Mouse (Mus musculus) frontal cortex, adult 2 months (tissue): ENCODE results near the gene Fgf15. TPM values are rescaled to one million over a fixed set of nuclear protein-coding genes. Genes with fewer than 3 reads are reported as not detected.

Source experiments
- DNase-seq, 2 experiments: peaks; one replicate each; pipeline ENCODE4 v3.0.0; 2022; ENCODE audit warnings: low spot score in 1 of 2; ENCODE audit errors: extremely low spot score in 1 of 2
- polyA plus RNA-seq: library from polyadenylated mRNA; depleted of rRNA; stranded (reverse); fragments of >200 nt; gene quantifications from 2 replicates; pipeline ENCODE4 v1.2.3, GENCODE M21; 2012; rRNA removed

Fgf15 gene
- polyA plus RNA-seq, result not detected in 2 replicates

DNA sequence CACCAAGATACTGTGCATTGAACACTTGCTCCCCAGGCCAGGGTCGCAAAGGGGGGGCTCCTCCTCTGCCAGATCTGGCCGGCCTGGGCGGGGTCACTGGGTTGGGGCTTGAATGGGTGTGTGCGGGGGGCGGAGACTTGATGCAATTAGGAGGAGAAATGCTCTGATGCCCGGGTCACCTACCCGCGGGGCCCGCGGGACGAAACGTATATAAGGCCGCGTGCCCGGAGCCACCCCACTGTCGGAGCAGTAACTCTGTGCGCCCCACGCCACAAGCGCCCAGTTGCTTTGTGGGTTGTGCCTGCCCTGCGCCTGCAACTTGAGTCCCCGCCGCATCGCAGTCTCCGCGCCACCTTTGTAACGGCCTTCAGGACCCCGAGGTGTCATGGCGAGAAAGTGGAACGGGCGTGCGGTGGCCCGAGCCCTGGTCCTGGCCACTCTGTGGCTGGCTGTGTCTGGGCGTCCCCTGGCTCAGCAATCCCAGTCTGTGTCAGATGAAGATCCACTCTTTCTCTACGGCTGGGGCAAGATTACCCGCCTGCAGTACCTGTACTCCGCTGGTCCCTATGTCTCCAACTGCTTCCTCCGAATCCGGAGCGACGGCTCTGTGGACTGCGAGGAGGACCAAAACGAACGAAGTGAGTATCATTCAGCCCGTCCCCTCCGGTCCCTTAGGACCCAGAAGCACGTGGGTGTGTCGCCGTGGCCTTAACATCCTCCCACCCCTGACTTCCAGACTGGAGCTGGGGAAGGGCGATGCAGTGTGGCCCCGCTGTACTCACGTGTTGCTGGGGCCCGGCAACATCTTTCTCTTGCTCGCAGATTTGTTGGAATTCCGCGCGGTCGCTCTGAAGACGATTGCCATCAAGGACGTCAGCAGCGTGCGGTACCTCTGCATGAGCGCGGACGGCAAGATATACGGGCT lies at the start of gene Fgf15:
Fgf15 (plus strand) TSS at position 238 of the 925 bp plus-strand sequence.
- DNase-seq, result no peak

DNA sequence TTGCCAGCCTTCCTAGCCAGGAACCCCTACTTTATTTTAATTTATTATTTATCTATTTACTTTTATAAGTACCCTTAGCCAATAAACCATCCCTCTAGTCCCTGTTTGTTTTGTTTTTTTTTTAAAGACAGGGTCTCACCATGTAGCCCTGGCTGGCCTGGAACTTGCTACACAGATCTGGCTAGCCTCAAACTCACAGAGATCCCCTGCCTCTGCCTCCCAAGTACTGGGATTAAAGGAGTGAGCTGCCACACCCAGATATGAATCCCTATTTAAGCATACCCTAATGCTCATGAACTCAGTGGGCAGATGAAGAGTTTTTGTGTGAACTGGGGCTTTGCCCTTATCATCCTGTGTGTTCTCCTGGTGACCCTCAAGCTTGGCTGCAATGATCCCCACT lies 49.3 kb upstream of the Fgf15 start, which contains the start of gene Fgf4:
Fgf4 (plus strand) TSS at position 301 of the 400 bp plus-strand sequence.
- no peak for DNase-seq

DNA sequence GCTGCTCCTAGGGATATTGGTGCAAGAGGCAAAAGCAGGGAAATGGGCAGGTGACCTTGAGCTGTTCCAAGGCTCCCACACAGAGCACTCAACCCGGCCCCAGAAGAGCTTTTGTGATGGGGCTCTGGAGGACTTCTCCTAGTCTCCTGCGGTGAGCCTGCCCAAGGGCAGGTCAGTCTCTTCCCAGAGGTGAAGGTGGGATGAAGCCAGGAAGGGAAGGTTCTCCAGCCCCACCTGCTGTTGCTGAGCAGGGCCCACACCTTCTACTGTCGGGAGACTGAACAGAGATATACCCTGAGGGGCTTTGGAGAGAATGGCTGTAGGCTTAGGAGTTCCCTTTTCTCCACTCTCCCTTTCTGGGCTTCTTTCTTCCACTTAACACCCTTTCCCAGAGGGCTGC lies 45.0 kb upstream of the Fgf15 start:
- DNase-seq, result no peak

DNA sequence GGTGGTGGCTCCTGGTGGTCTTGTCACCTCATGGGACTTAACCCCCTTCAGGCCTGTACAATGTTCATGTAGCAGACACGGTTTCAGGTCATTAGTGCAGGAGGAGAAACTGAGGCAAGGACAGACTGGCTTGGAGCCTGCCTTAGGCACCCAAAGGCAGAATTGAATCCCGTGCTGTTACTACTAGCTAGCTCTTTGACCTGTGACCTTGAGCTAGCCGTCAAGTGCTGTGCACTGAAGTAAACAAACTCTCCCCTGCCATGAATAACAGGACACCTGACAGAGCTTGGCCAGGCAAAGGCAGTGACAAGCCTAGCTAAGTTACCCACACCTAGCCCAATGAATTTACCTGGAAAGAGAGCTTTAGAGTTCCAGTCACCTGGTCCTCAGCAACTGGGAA lies 41.4 kb upstream of the Fgf15 start:
- no peak for DNase-seq

DNA sequence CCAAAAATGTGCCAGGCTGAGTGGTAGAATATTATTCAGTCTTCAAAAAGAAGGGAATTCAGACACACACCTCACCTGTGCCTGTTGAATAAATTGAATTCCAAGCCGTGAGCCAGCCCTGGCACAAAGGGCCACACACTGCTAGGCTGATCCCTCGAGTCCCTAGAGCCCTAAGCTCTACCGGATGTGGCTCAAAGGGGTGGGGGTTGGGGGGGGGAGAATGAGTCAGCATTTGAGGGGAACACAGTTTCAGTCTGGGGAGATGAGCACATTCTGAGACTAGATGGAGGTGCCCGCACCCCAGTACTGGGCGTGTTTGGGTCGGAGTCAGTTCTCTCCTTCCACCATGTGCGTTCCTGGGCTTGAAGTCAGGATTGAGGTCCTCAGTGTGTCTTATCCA lies 39.2 kb upstream of the Fgf15 start:
- no peak for DNase-seq

DNA sequence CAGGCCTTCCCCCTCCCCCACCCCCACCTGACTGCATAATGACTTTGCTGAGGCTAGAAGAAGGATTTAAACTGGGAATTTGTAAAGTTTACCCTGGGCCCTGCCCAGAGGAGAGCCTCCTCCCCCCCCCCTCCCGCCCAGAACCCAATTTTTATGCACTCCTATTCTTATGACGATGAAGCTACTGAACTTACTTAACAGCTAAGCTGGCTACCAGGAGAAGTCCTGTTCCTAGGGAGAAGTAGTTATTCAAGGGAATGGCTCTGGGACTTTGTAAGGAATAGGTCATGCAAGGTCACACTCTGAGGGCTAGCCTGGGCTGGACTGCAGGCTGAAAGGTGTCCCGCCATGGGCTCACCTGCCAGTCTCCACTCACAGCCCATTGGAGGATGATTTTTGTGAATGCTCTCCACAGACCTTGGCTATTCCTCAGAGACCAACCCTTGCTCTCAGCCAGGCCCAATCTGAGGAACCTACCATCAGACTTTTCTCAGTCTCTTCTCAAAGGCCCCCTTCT lies 38.4 kb upstream of the Fgf15 start:
- DNase-seq, result no peak

DNA sequence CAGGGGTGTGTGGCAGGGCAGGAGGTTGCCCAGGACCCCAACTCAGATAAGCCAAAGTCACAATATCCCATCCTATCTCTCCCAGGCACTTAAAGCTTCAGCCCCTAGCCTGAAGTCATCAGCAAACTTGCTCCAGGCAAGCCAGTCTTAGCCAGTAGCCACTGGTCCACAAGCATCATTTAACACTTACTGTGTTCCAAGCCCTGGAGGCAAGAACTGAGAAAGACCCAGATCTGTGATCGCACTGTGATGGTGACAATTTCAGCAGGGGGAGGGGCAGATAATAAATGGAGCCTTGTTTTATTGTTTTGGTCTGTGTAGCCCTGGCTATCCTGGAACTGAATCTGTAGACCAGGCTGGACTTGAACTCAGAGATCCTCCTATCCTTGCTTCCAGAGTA lies 37.6 kb upstream of the Fgf15 start:
- DNase-seq, result no peak

DNA sequence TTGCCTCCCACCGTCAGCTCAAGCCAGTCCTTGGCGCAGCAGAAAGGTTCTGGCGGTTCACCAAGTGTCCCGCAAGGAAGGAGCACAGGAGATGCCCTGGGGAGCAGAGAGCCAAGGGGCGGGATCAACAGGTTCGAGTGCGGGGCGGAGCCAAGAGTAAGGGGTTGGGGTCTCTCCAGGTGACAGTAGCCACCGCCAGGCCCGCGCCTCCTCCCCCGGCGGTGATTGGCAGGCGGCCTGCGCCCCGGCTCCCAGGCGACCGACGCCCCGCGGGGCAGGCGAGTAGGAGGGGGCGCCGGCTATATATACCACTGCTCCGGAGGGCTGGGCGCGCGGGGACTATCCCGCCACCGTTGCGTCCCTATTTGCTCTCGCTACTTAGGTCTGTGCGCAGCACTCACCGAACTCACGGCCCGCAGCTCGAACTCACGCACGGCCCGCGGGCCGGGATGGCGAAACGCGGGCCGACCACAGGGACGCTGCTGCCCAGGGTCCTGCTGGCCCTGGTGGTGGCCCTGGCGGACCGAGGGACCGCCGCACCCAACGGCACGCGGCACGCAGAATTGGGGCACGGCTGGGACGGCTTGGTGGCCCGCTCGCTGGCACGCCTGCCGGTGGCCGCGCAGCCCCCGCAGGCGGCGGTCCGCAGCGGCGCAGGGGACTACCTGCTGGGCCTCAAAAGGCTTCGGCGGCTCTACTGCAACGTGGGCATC lies 35.1 kb upstream of the Fgf15 start:
- no peak for DNase-seq

DNA sequence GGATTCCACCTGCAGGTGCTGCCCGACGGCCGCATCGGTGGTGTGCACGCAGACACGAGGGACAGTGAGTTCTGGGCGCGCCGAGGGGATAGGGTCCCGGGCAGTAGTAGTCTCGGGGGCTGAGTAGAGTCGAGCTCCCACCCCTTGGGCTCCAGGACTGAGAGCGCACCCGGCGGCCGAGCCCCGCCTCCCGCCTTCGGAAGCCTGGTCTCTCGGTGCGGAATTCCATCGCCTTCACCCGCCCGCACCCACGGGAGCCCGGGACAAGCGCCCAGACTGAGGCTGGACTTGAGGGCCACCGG lies 34.6 kb upstream of the Fgf15 start:
- DNase-seq, result no peak

DNA sequence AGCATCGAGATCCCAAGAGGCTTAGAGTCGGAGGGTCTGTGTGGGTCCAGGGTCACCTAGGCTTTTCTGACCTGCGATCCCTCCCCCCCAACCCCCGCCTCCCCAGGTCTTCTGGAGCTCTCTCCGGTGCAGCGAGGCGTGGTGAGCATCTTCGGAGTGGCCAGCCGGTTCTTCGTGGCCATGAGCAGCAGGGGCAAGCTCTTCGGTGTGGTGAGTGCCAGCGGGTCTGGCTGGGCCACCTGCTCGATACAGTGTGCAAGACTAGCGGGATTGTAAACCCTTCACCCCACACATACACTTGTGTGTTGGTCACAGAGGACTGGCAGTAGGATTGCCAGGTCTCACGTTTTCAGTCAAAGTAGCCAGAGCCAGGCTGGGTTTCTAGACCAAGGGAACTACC lies 34.2 kb upstream of the Fgf15 start:
- no peak for DNase-seq

DNA sequence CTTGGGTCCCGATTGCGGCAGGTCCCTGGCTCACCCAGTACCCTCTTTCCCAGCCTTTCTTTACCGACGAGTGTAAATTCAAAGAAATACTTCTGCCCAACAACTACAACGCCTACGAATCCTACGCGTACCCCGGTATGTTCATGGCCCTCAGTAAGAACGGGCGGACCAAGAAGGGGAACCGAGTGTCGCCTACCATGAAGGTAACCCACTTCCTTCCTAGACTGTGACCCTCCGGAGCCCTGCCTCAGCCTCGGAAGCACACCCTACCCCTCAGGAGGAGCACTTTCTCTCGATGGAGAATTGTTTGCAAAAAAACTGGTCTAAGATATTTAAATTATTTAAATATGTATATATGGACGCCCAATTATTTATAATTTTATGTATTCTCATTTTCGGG lies 33.6 kb upstream of the Fgf15 start:
- no peak for DNase-seq

DNA sequence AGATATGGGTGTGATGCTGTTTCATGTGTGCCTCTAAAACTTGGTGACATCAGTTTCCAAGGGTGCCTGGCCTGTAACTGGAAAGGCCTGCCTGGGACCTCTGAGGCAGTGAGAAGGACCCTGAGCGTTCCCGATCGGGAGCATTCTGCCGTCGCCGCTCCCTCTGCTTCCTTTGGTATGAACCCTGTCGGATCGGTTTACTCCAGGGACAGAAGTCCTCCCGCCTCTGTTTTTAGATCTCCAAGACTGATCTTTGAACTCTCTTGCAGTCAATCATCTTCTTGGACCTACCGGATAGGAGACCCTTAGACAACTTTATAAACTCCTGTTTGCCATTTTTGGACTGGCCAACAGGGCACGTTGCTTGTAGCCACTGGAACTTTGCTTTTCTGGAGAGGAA lies 33.1 kb upstream of the Fgf15 start:
- DNase-seq, result no peak

DNA sequence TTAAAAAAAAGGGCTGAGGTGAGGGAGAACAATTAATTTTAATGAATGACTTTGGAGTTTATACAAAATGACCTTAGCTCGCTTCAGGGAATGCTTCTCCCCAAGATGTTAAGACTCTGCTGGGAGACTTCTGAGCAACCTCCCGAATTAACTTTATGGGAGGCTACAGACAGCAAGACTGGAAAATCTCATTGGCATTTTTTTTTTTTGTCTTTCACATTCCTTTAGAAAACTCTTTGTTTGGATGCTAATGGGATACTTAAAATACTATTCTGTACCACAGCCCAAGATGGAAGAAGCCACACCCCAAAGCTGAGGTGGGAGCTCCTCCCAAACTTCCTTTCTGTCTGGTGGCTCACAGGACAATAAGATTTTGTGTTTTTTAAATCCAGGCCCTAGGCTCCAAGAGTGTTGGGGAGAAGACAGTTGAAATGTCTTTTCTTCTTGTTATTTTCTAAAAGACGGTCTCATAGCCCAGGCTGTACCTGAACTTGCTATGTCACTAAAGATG lies 32.1 kb upstream of the Fgf15 start:
- DNase-seq, result no peak

DNA sequence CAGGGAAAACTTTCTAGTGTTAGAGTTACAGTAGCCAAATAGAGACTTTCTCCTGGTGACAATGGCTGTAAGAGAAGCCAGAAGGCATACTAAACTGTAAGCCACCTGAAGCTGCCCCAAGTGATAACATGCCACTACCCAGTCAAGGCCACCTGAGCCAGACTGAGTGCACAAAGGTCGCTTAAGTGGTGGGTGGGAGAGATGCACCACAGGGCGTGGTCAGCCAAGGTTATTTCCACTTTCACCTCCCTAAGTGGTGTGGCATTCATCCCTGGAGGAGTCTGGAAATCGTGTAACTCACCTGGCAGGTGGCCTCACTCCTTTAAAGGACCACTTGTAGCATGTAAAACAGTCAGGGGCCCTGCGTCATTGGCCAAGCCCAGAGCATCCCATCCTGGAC lies 29.2 kb upstream of the Fgf15 start:
- DNase-seq, result no peak

DNA sequence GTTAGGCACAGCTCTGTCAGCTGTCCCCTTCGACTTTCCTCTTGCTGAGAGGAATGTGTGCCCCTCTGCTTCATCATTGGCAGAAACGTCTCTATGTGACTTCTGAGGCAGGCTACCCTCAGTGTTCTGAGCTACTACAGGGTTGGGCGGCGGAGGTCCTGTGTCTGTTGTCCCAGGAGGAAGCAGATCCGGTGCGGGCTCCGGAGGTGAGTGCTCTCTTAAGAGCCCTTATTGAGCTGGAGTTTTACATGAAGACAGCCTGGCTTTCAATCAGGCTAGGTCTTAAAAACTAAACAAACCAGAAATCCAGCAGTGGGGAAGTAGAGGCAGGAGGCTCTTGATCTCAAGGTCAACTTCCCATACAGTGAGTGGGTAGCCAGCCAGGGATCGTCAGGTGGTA lies 28.7 kb upstream of the Fgf15 start:
- DNase-seq, result no peak

DNA sequence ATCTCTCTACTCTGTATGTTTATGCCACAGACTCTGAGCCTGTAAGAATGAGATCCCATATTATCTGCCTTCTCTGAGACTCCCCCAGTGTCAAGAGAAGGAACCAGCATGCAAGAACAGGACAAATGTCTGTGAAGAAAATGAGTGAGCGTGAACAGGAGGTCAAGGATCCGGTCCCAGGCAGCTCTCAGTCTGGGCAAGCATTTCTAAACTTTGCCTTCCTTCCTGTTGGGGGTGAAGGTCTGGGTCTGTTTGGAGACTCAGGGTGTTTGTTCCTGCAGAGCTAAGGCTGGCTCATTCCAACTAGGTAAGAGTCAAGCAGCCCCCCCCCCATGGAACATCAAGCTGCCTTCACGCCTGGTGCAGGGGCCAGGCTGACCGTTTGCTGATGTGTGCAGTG lies 23.9 kb upstream of the Fgf15 start:
- no peak for DNase-seq

DNA sequence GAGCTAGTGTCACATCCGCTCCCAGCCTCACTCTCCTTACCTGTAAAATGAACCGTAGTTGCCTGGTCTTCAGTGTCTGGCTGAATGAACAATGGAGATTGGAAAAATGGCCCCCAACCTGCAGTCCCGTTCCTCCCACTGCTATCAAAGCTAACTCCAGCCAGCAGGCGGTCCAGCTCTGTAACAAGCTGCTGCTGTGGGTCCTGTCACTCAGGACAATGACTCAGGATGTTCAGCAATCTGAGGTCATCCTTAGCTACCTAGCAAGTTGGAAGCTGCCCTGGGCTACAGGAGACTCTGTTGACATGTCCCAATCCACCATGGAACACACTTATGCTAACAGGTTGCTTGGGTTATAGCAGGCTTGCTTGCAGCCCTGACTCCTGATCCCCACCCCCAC lies 23.2 kb upstream of the Fgf15 start:
- DNase-seq, result no peak

DNA sequence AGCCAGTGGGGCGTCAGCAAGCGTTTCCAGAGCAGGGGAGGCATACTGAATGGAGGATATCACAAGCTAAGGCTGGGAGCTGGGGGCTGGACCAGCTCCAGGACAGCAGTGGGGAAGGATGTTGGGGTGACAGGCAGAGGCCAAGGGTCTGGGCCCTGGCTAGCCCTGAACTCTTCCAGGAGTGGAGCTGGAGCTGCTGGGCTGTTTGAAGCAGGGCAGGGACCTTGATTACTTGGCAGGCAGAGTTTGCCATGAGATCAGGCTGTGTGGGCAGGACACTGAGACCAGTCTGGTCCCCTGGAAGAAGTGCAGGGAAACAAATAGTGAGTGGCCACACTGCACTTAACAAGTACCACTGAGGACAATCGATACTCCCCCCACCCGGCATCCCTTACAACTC lies 22.1 kb upstream of the Fgf15 start:
- no peak for DNase-seq

DNA sequence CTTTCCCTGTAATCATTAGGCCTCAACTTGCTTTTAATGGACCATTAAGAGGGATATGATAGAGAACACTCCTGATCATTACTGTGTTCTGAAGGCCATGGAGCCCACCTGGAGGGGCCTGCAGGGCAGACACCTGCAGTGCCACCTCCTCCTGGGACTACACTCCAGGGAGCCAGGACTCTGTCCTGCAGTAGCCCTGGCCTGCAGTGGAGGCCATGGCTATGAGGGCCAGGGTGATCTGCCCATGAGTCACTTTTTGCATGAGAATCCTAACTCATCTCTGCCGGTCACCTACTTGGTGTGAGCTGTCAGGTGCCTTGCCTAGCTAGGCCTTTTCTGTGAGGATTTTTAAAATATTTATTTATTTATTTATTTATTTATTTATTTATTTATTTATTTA lies 17.9 kb upstream of the Fgf15 start:
- no peak for DNase-seq

DNA sequence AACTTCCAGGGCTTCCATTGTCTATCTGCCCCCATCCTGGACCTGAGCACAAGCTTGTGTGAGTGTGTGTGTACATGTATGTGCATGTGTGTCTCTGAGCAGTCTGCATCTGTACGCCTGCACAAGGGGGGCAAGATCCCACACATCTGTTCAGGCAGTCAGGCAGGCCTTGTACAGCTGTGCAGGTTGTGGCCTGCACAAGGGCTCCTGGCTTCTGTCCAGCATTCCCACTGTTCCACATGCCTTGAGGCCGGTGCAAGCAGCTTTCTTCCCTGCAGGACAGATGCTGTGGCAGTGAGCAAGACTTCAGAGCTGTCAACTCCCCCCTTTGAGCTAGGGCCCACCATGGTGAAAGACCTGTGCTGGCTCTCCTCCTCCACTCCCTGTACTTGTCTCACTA lies 13.2 kb upstream of the Fgf15 start:
- DNase-seq, result no peak

DNA sequence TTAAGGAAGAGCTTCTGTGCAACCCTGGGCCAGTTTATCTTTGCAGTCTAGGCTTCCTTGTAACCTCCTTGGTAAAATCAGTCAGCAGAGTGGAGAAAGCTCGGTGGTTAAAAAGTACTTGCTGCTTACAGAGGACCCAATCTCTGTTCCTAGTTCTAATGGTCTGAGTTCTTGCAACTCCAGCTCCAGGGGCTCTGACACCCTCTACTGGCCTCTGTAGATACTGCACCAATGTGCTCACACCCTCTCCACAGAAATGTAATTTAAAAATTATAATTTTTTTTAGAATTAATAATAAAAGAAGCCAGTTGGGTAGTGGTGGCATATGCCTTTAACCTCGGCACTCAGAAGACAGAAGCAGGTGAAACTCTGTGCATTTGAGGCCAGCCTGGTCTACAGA lies 8.7 kb upstream of the Fgf15 start:
- no peak for DNase-seq
